Mouse (Mus musculus): ENCODE data around the gene Slc44a3.

DNA sequence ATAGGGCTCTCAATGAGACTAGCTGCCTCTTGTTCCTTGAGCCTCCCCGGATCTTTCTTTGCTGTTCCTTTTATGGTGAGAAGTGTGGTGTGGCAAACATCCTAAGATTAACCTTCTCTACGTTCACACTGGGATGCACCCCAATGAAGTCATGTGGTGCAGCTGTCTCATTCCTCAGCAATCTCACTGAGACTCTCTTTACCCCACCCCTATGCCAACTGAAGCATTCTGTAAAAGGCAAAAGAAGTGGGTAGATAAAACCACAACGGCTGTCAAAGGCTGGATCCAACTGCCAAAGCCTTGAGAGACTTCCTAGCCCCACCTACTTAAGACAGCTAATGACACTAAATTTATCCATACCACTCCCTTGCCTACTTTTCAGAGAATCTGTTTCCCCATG lies 57.5 kb downstream of the Slc44a3 start:
- no peak for TF ChIP-seq CTCF (IDR thresholded peaks at IDR 0.05; ENCODE audit: low read depth)
- TF ChIP-seq EP300 (IDR thresholded peaks at IDR 0.05; ENCODE audit: low read depth): peak; percentile 92

All from liver, postnatal 0 days (tissue).